Mouse (Mus musculus) left cerebral cortex, postnatal 36 days (tissue): ENCODE measurements around the gene Gm10638. TPM values are rescaled to one million over a fixed set of nuclear protein-coding genes. Genes with fewer than 3 reads are reported as not detected.

Experiments used
- DNase-seq, 2 experiments: peaks; one replicate each; pipeline ENCODE4 v3.0.0; 2021 to 2022; ENCODE audit warnings: low spot score in 2 of 2, mixed read lengths in 1 of 2
- intact Hi-C: fragments of 180-260 bp; cut with DNase I; formaldehyde crosslinking; loops from one replicate; pipeline ENCODE4 v1.15.1; 2025
- total RNA-seq, 2 experiments: library from RNA; stranded (reverse); gene quantifications; 2 replicates each; pipeline ENCODE4 v1.2.3; 2021

Gene Gm10638
- total RNA-seq, 2 experiments from 2014 or later, result 2.4 to 4.0 TPM

GRCm38 (mm10) chr8:86734171-86734570 lies 11.3 kb upstream of the Gm10638 start:
- intact Hi-C loops, result no loop called here
- no peak for DNase-seq

GRCm38 (mm10) chr8:86734954-86735353 lies 10.5 kb upstream of the Gm10638 start:
- intact Hi-C loops, result no loop called here
- DNase-seq, result no peak

GRCm38 (mm10) chr8:86735446-86736111 lies 9.9 kb upstream of the Gm10638 start:
- DNase-seq, result no peak
- intact Hi-C loops, result no loop called here

- DNase-seq, result no peak
- intact Hi-C loops, result no loop called here
Observed at GRCm38 (mm10) chr8:86740899-86741298, 4.6 kb upstream of the Gm10638 start.

GRCm38 (mm10) chr8:86741627-86742026 lies 3.9 kb upstream of the Gm10638 start:
- intact Hi-C loops, result no loop called here
- no peak for DNase-seq

- DNase-seq, result no peak
- intact Hi-C loops, result no loop called here
Observed at GRCm38 (mm10) chr8:86742605-86743345, 2.7 kb upstream of the Gm10638 start.

GRCm38 (mm10) chr8:86744313-86745220 lies 932 bp upstream of the Gm10638 start:
- no peak for DNase-seq
- intact Hi-C loops, result loop anchor here (5.0 kb wide), 1 partner anchor 138 kb away; no protein-coding TSS in a partner anchor

- DNase-seq, result peak; percentile 93 to 96
- intact Hi-C loops, result loop anchor here (5.0 kb wide), 1 partner anchor 136 kb away; no protein-coding TSS in a partner anchor
Observed at GRCm38 (mm10) chr8:86745935-86746441, 489 bp downstream of the Gm10638 start.

- intact Hi-C loops, result loop anchor here (5.0 kb wide), 1 partner anchor 136 kb away; no protein-coding TSS in a partner anchor
- DNase-seq, result no peak
Observed at GRCm38 (mm10) chr8:86746511-86746910, 1.0 kb downstream of the Gm10638 start.

GRCm38 (mm10) chr8:86749842-86750241 lies 4.3 kb downstream of the Gm10638 start:
- no peak for DNase-seq
- intact Hi-C loops, result loop anchor here (5.0 kb wide), 1 partner anchor 132 kb away; no protein-coding TSS in a partner anchor

- DNase-seq, result peak; percentile 45 to 52
- intact Hi-C loops, result no loop called here
Observed at GRCm38 (mm10) chr8:86756948-86757733, 11.6 kb downstream of the Gm10638 start.

GRCm38 (mm10) chr8:86758651-86759050 lies 13.2 kb downstream of the Gm10638 start:
- no peak for DNase-seq
- intact Hi-C loops, result no loop called here

GRCm38 (mm10) chr8:86759090-86759491 lies 13.6 kb downstream of the Gm10638 start:
- intact Hi-C loops, result no loop called here
- DNase-seq, result no peak

GRCm38 (mm10) chr8:86760746-86761145 lies 15.2 kb downstream of the Gm10638 start:
- DNase-seq, result no peak
- intact Hi-C loops, result no loop called here

- intact Hi-C loops, result no loop called here
Observed at GRCm38 (mm10) chr8:86762806-86763205, 17.3 kb downstream of the Gm10638 start.

GRCm38 (mm10) chr8:86765155-86765554 lies 19.7 kb downstream of the Gm10638 start:
- no peak for DNase-seq
- intact Hi-C loops, result no loop called here

More at GRCm38 (mm10) chr8:86762806-86763205, 17.3 kb downstream of the Gm10638 start:
- no peak for DNase-seq

GRCm38 (mm10) chr8:86765669-86766068 lies 20.2 kb downstream of the Gm10638 start:
- intact Hi-C loops, result no loop called here
- no peak for DNase-seq

GRCm38 (mm10) chr8:86766548-86767211 lies 21.2 kb downstream of the Gm10638 start:
- DNase-seq, result no peak
- intact Hi-C loops, result no loop called here
